Mouse (Mus musculus): Measurements from ENCODE around the gene Gpr89. TPM values are rescaled to one million over a fixed set of nuclear protein-coding genes. Genes with fewer than 3 reads are reported as not detected.

Gene Gpr89
- total RNA-seq, 2 experiments from 2014 or later = 46.1 to 46.3 TPM

GRCm38 (mm10) chr3:96832930-96833329 is 72.2 kb downstream of the Gpr89 start:
- DNase-seq (ENCODE audit: low spot score in 2 of 2) = no peak
- intact Hi-C loops (cut with DNase I) = no loop called here

GRCm38 (mm10) chr3:96829856-96830255 is 75.3 kb downstream of the Gpr89 start:
- DNase-seq (ENCODE audit: low spot score in 2 of 2) = no peak
- intact Hi-C loops (cut with DNase I) = no loop called here

- DNase-seq (ENCODE audit: low spot score in 2 of 2) = no peak
- intact Hi-C loops (cut with DNase I) = no loop called here
These were observed 76.2 kb downstream of the Gpr89 start, which contains the start of the genes Pdzk1 and Cd160 for GRCm38 (mm10) chr3:96828984-96829383. Pdzk1 (plus strand) TSS chr3:96829284. Cd160 (minus strand) TSS chr3:96829351.

- intact Hi-C loops (cut with DNase I) = no loop called here
- DNase-seq (ENCODE audit: low spot score in 2 of 2) = no peak
These were observed 76.8 kb downstream of the Gpr89 start for GRCm38 (mm10) chr3:96828308-96828864.

- intact Hi-C loops (cut with DNase I) = no loop called here
- no peak for DNase-seq (ENCODE audit: low spot score in 2 of 2)
These were observed 79.9 kb downstream of the Gpr89 start for GRCm38 (mm10) chr3:96825261-96825660.

GRCm38 (mm10) chr3:96824614-96825013 is 80.5 kb downstream of the Gpr89 start:
- intact Hi-C loops (cut with DNase I) = no loop called here
- DNase-seq (ENCODE audit: low spot score in 2 of 2) = no peak

- intact Hi-C loops (cut with DNase I) = no loop called here
- DNase-seq (ENCODE audit: low spot score in 2 of 2) = no peak
These were observed 81.4 kb downstream of the Gpr89 start for GRCm38 (mm10) chr3:96823701-96824100.

GRCm38 (mm10) chr3:96821581-96821980 is 83.6 kb downstream of the Gpr89 start:
- DNase-seq (ENCODE audit: low spot score in 2 of 2) = no peak
- intact Hi-C loops (cut with DNase I) = no loop called here

GRCm38 (mm10) chr3:96820116-96820915 is 84.8 kb downstream of the Gpr89 start:
- intact Hi-C loops (cut with DNase I) = no loop called here
- no peak for DNase-seq (ENCODE audit: low spot score in 2 of 2)

Other genes starting within 250 kb of the Gpr89 start
- gene Ankrd35, start 235.2 kb downstream of the Gpr89 start, total RNA-seq (2021) = 1 to 10 TPM; 4.6 to 7.6 TPM
- gene Pias3, start 209.0 kb downstream of the Gpr89 start, total RNA-seq (2021) = 10 to 100 TPM; 17.6 to 22.7 TPM
- gene Nudt17, start 196.8 kb downstream of the Gpr89 start, total RNA-seq (2021) = 1 to 10 TPM; 5.7 to 6.6 TPM
- 10 to 100 TPM; 25.5 to 27.7 TPM for gene Polr3c, start 177.7 kb downstream of the Gpr89 start, total RNA-seq (2021)
- gene Rnf115, start 177.7 kb downstream of the Gpr89 start, total RNA-seq (2021) = 10 to 100 TPM; 72.8 to 76.7 TPM
- not detected for gene Pdzk1, start 76.1 kb downstream of the Gpr89 start, total RNA-seq (2021)
- gene Cd160, start 76.0 kb downstream of the Gpr89 start, total RNA-seq (2021) = not detected
- 1 to 10 TPM; 2.0 to 2.7 TPM for gene Gja5, start 653 bp downstream of the Gpr89 start, total RNA-seq (2021)
- not detected for gene Gja8, start 20.7 kb upstream of the Gpr89 start, total RNA-seq (2021)